Mouse (Mus musculus) thymus, postnatal 0 days (tissue): ENCODE results near the gene Ckap5. TPM values are rescaled to one million over a fixed set of nuclear protein-coding genes. Genes with fewer than 3 reads are reported as not detected.
"Not testable (repeated sequence)": the region's sequence is repeated elsewhere in the genome, so short reads cannot be mapped to it uniquely, and the experiment has no call there.

ENCODE experiments used
- DNase-seq: peaks from one replicate; pipeline ENCODE4 v3.0.0-alpha.2; 2015; ENCODE audit warnings: low spot score
- polyA plus RNA-seq: library from polyadenylated mRNA; unstranded; fragments of >200 nt; fragmentation: Nextera tagmentation; extraction: Ambion mirVana; gene quantifications from 2 replicates; pipeline ENCODE4 v1.2.1, GENCODE M21; 2015

Ckap5 gene
- 82.1 and 95.1 TPM in 2 replicates for polyA plus RNA-seq

- DNase-seq: peak; percentile 90
These were observed at the start of gene Ckap5 for GRCm38 (mm10) chr2:91526294-91527146. Ckap5 (plus strand) TSS chr2:91526762.

GRCm38 (mm10) chr2:91476841-91477240, 49.7 kb upstream of the Ckap5 start:
- DNase-seq: no peak

GRCm38 (mm10) chr2:91480399-91480801, 46.2 kb upstream of the Ckap5 start:
- DNase-seq: no peak

GRCm38 (mm10) chr2:91480805-91481514, 45.6 kb upstream of the Ckap5 start:
- DNase-seq: peak; percentile 53

- no peak for DNase-seq
These were observed 41.9 kb upstream of the Ckap5 start for GRCm38 (mm10) chr2:91484698-91485097.

- no peak for DNase-seq
These were observed 41.3 kb upstream of the Ckap5 start for GRCm38 (mm10) chr2:91485256-91485655.

GRCm38 (mm10) chr2:91487295-91487694, 39.3 kb upstream of the Ckap5 start:
- not testable (repeated sequence) for DNase-seq

- no peak for DNase-seq
These were observed 34.4 kb upstream of the Ckap5 start for GRCm38 (mm10) chr2:91492071-91492635.

GRCm38 (mm10) chr2:91493981-91494380, 32.6 kb upstream of the Ckap5 start:
- no peak for DNase-seq

GRCm38 (mm10) chr2:91498093-91498719, 28.4 kb upstream of the Ckap5 start:
- peak; percentile 22 for DNase-seq

GRCm38 (mm10) chr2:91508076-91508475, 18.5 kb upstream of the Ckap5 start:
- DNase-seq: no peak

- no peak for DNase-seq
These were observed 9.4 kb upstream of the Ckap5 start for GRCm38 (mm10) chr2:91517186-91517585.

- peak; percentile 54 for DNase-seq
These were observed 555 bp downstream of the Ckap5 start for GRCm38 (mm10) chr2:91527147-91527486.

- DNase-seq: peak; percentile 84
These were observed 11.1 kb downstream of the Ckap5 start for GRCm38 (mm10) chr2:91537588-91538205.

GRCm38 (mm10) chr2:91568125-91568524, 41.6 kb downstream of the Ckap5 start:
- DNase-seq: no peak

- DNase-seq: no peak
These were observed 54.3 kb downstream of the Ckap5 start for GRCm38 (mm10) chr2:91580894-91581293.

GRCm38 (mm10) chr2:91586242-91586641, 59.7 kb downstream of the Ckap5 start:
- no peak for DNase-seq

- DNase-seq: no peak
These were observed 73.9 kb downstream of the Ckap5 start for GRCm38 (mm10) chr2:91600475-91600874.

GRCm38 (mm10) chr2:91602389-91602788, 75.8 kb downstream of the Ckap5 start:
- peak; percentile 57 for DNase-seq

- not testable (repeated sequence) for DNase-seq
These were observed 82.8 kb downstream of the Ckap5 start for GRCm38 (mm10) chr2:91609370-91609769.

- DNase-seq: no peak
These were observed 95.8 kb downstream of the Ckap5 start for GRCm38 (mm10) chr2:91622356-91622755.
